Mouse (Mus musculus) neural tube, embryonic 14.5 days (tissue): ENCODE results near the gene Tcte2. TPM values are rescaled to one million over a fixed set of nuclear protein-coding genes. Genes with fewer than 3 reads are reported as not detected.

Source experiments
- ATAC-seq: fragments of 200-750 bp; cut with Nextera tagmentation; 2 replicates; pipeline ENCODE4 v1.8.0; 2017; ENCODE audit warnings: low read depth, mild to moderate bottlenecking, moderate TSS enrichment, moderate library complexity
- H3K27ac ChIP-seq: fragments of 300-500 bp; sonication (generic); 2 replicates; pipeline ENCODE4 v1.5.1; 2014; ENCODE audit warnings: low read depth, mild to moderate bottlenecking, control low read depth, low read length, moderate library complexity, mixed read lengths
- H3K27me3 ChIP-seq: fragments of 300-500 bp; sonication (generic); 2 replicates; pipeline ENCODE4 v1.6.1; 2014; ENCODE audit warnings: low read length; ENCODE audit not compliant: control insufficient read depth, insufficient read depth
- H3K36me3 ChIP-seq: fragments of 300-500 bp; sonication (generic); 2 replicates; pipeline ENCODE4 v1.6.1; 2014; ENCODE audit warnings: low read length, mixed read lengths; ENCODE audit not compliant: control insufficient read depth, insufficient read depth
- H3K4me1 ChIP-seq: fragments of 300-500 bp; sonication (generic); 2 replicates; pipeline ENCODE4 v1.6.1; 2014; ENCODE audit warnings: low read length; ENCODE audit not compliant: control insufficient read depth, insufficient read depth
- H3K4me2 ChIP-seq: fragments of 300-500 bp; sonication (generic); 2 replicates; pipeline ENCODE4 v1.6.1; 2014; ENCODE audit warnings: mild to moderate bottlenecking, low read depth, low read length, control low read depth
- H3K4me3 ChIP-seq: fragments of 300-500 bp; sonication (generic); 2 replicates; pipeline ENCODE4 v1.5.1; 2014; ENCODE audit warnings: low read depth, low read length, control low read depth, mixed read lengths
- H3K9ac ChIP-seq: fragments of 300-500 bp; sonication (generic); replicated peaks from 2 replicates; pipeline ENCODE4 v1.6.1; 2014; ENCODE audit warnings: low read depth, mild to moderate bottlenecking, control low read depth, low read length, mixed read lengths
- H3K9me3 ChIP-seq: fragments of 300-500 bp; sonication (generic); 2 replicates; pipeline ENCODE4 v1.6.1; 2016; ENCODE audit warnings: low read length; ENCODE audit not compliant: control insufficient read depth
- WGBS: fragments of 180-500 bp; shearing (Covaris S2); extraction: QIAGEN DNeasy Blood & Tissue Kit; methylation state at CpG from one replicate; pipeline ENCODE4 v1.1.7; 2014; 5-methylcytosine and 5-hydroxymethylcytosine counted together
- polyA plus RNA-seq: library from polyadenylated mRNA; unstranded; fragments of >200 nt; fragmentation: Nextera tagmentation; extraction: Ambion mirVana; gene quantifications from 2 replicates; pipeline ENCODE4 v1.2.1, GENCODE M21; 2014

Tcte2 gene
- polyA plus RNA-seq, 1 experiment from 2014 or later: 31.1 TPM

DNA sequence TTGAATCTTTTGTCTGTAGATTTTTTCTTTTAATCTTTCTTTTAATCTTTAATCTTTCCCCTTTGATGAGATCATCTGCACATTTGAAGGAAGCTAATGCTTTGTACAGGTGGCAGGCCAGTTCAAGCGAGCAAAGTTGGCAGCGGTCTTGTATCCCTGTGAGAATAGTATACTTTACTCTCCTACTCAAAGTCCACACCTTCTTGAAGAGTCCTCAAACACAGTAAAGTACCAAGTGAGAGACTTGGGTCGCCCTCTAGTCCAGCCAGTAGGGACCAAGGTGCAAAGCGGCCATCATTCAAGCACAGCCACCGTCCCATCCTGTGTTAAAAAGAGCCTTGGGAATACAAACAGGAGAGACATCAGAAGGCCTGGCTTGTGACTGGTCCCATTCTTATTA lies 26.6 kb downstream of the Tcte2 start:
- no peak for ATAC-seq
- WGBS: 88% methylated on average over 5 of the region's 5 CpGs
- H3K4me3 ChIP-seq: no peak overlapping the region
- H3K27ac ChIP-seq: no peak overlapping the region
- H3K4me1 ChIP-seq: no peaks in the 10 kb centered on the region
- no peak overlapping the region for H3K4me2 ChIP-seq
- no peaks in the 10 kb centered on the region for H3K9me3 ChIP-seq
- H3K9ac ChIP-seq: no peak overlapping the region
- no peaks in the 10 kb centered on the region for H3K27me3 ChIP-seq
- no peaks in the 10 kb centered on the region for H3K36me3 ChIP-seq

DNA sequence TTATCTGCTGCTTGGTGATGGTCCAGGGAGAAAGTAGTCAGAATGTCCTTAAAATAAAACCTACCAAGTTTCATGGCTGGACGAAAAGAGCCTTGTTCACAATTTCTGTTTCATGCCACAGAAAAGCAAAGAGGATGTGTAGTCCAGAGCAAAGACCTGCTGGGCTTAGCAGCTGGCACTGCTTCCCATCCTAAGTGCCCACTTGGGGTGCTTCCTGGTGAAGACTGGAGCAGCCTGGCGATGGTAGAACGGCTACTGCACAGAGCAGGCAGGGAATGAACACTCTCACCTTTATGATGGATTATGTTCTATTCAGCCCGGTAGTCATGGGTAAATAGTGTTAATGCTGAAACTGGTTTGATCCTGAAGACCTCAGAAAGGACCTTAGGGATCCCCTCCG lies 27.7 kb downstream of the Tcte2 start:
- Histone ChIP-seq H3K4me1 (no peaks in the 10 kb centered on the region), H3K4me3 (no peak overlapping the region), H3K27me3 (no peaks in the 10 kb centered on the region), H3K4me2 (no peak overlapping the region), H3K9me3 (no peaks in the 10 kb centered on the region), H3K36me3 (no peaks in the 10 kb centered on the region), H3K9ac (no peak overlapping the region), H3K27ac (no peak overlapping the region)
- WGBS: 88% methylated on average over 5 of the region's 5 CpGs
- ATAC-seq: no peak

DNA sequence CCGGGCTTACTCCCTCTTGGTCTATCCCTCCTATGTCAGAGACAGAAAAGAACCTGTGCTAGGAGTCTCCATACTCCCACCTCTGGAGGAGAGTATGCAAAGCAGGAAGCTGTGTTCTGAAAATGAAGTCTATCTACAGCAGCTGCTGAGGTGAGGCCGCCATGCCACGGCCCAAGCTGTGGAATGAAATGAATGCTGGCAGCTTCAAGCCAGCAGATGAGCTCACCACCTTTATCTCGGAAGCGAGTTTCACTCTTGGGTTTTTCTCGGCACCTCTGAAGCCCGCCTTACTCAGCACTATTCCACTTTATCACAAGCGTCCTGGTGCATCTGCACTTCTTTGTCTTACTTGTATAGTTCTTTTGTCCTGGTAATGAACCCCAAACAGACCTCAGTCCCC lies 28.9 kb downstream of the Tcte2 start:
- Histone ChIP-seq H3K4me1 (no peaks in the 10 kb centered on the region), H3K27me3 (no peaks in the 10 kb centered on the region), H3K9ac (no peak overlapping the region), H3K4me2 (no peak overlapping the region), H3K36me3 (no peaks in the 10 kb centered on the region), H3K9me3 (no peaks in the 10 kb centered on the region), H3K4me3 (no peak overlapping the region), H3K27ac (no peak overlapping the region)
- WGBS: 63% methylated on average over 8 of the region's 8 CpGs
- ATAC-seq: no peak

DNA sequence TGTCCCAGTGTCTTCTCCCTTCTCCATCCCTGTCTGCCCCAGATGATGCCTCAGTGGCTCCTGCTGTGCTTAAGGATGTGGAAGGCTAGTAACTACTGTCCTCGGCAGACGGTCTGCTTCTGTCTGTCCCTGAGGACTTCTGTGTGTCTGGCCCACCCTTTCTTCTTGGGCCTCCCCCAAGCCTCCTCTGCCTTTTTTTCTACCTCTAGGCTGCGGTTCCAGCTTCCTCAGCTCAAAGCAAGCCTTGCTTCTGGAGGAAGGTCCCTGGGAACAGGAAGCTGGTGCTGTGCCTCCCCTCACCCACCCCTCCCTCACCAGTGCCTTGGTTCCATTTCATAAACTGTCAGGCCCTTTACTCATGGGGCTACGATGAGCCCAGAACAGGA lies 29.9 kb downstream of the Tcte2 start:
- H3K4me1 ChIP-seq: no peaks in the 10 kb centered on the region
- no peak for ATAC-seq
- no peak overlapping the region for H3K9ac ChIP-seq
- H3K27me3 ChIP-seq: no peaks in the 10 kb centered on the region
- WGBS: 82% methylated on average over 4 of the region's 4 CpGs
- no peaks in the 10 kb centered on the region for H3K9me3 ChIP-seq
- H3K4me3 ChIP-seq: no peak overlapping the region
- no peak overlapping the region for H3K27ac ChIP-seq
- H3K4me2 ChIP-seq: no peak overlapping the region
- no peaks in the 10 kb centered on the region for H3K36me3 ChIP-seq

DNA sequence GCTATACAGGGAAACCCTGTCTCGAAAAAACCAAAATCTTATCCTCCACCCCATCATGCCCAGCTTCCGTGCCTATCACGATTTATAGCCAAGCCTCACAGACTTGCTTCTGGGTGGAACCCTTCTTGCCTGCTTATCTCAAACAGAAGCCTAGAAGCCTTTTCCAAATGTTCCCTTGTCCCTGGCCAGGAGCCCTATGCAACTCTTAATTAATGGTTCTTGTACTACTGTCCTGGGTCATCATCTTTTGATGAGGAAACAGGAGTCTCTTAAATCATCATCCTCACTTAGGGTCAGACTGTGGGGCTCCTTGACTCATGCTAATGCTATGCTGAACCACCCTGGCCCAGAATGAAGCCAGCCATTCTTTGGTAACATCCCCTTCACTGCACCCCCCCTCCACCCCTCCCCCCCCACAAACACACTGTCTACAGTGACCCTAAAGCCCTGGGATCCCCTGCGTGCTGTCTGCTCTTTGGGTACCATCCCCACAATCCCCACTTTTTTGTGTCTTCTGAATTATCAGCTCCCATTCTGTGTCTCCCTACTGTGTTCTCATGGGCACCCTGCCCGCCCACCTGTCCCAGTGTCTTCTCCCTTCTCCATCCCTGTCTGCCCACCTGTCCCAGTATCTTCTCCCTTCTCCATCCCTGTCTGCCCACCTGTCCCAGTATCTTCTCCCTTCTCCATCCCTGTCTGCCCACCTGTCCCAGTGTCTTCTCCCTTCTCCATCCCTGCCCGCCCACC lies 30.5 kb downstream of the Tcte2 start:
- H3K9me3 ChIP-seq: no peaks in the 10 kb centered on the region
- no peaks in the 10 kb centered on the region for H3K4me1 ChIP-seq
- no peak overlapping the region for H3K9ac ChIP-seq
- no peak overlapping the region for H3K4me2 ChIP-seq
- ATAC-seq: no peak
- H3K4me3 ChIP-seq: no peak overlapping the region
- H3K36me3 ChIP-seq: no peaks in the 10 kb centered on the region
- WGBS: 93% methylated on average over 6 of the region's 6 CpGs
- no peak overlapping the region for H3K27ac ChIP-seq
- no peaks in the 10 kb centered on the region for H3K27me3 ChIP-seq

DNA sequence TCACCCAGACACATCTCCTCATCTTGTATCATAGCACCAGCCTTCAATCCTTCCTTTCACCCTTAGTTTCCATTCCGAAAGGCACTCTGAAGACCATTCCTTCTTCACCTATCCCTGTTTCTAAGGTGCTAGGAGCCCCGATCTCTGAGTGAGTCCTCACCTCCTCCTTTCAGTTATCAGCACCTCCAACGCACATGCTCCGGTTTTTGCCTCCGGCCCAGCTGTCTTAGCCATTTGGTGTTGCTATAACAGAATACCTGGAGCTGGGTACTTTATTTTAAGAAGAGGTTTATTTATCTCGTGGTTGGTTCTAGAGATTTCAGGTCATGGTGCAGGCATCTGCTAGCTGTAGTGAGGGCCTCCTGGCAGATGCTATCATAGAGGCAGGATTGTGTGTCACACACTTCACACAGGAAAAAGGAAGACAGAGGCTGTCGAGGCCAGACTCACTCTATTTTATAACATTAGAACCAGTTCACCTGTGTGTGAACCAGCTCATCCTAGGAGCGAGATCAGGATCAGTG lies 34.7 kb downstream of the Tcte2 start:
- no peaks in the 10 kb centered on the region for H3K36me3 ChIP-seq
- no peak overlapping the region for H3K4me2 ChIP-seq
- no peaks in the 10 kb centered on the region for H3K9me3 ChIP-seq
- no peaks in the 10 kb centered on the region for H3K27me3 ChIP-seq
- WGBS: 96% methylated on average over 8 of the region's 8 CpGs
- H3K4me1 ChIP-seq: no peaks in the 10 kb centered on the region; the same call in 1 of the 2 replicates
- H3K4me3 ChIP-seq: no peak overlapping the region
- no peak overlapping the region for H3K27ac ChIP-seq
- ATAC-seq: no peak
- H3K9ac ChIP-seq: no peak overlapping the region

DNA sequence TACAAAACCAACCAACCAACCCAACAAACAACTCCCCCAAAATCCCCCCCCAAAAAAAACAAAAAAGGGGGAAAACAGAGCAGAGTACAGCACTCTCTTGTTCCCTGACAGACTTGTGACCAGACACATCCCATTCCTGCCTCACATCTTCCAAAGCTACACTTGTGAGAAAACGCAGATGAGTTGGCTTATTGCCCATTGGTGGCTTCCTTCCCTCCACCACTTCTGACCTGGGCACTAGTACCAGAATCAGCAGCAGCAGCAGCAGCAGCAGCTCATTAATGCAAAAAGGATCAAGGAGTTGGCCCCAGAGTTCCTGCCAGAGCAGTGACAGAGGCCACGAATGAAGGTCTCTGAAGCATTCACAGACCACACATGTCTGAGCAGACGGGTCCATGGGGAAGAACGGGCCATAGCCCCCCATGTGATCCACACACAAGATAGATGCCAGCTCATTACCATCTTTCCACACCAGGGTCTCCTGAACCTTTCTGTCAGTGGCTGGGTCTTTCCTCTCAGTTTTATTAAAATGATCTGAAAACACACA lies 36.5 kb downstream of the Tcte2 start:
- H3K36me3 ChIP-seq: no peaks in the 10 kb centered on the region
- 56% methylated on average over 4 of the region's 4 CpGs for WGBS
- no peak overlapping the region for H3K27ac ChIP-seq
- no peak overlapping the region for H3K9ac ChIP-seq
- H3K4me1 ChIP-seq: no peaks in the 10 kb centered on the region; the same call in 1 of the 2 replicates
- no peaks in the 10 kb centered on the region for H3K27me3 ChIP-seq
- ATAC-seq: no peak
- no peak overlapping the region for H3K4me3 ChIP-seq
- H3K4me2 ChIP-seq: no peak overlapping the region
- no peaks in the 10 kb centered on the region for H3K9me3 ChIP-seq

DNA sequence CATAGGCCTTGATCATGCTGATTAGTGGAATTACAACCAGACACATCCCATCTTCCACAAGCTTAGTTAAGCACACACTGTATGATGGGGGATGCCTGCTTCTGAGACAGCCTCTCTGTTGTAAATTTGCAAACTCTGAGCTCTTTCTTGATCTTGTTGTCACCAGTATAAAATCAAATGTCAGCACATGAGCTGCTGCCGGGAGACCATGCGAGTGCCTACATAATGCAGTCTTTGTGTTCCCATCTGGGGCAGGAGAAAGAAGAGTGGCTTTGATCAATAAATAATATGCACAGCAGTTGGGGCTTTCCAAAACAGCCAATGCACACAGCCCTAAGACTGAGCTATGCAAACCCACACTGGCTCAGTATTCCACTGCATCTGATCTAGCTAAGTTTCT lies 39.2 kb downstream of the Tcte2 start:
- Histone ChIP-seq H3K36me3 (no peaks in the 10 kb centered on the region), H3K27me3 (no peaks in the 10 kb centered on the region), H3K9ac (no peak overlapping the region), H3K9me3 (no peaks in the 10 kb centered on the region), H3K4me2 (no peak overlapping the region), H3K27ac (no peak overlapping the region), H3K4me1 (no peaks in the 10 kb centered on the region; the same call in 1 of the 2 replicates), H3K4me3 (no peak overlapping the region)
- 5% methylated on average over 2 of the region's 2 CpGs for whole genome bisulfite sequencing
- ATAC-seq: peak; percentile 35; the same call in 1 of the 2 replicates

DNA sequence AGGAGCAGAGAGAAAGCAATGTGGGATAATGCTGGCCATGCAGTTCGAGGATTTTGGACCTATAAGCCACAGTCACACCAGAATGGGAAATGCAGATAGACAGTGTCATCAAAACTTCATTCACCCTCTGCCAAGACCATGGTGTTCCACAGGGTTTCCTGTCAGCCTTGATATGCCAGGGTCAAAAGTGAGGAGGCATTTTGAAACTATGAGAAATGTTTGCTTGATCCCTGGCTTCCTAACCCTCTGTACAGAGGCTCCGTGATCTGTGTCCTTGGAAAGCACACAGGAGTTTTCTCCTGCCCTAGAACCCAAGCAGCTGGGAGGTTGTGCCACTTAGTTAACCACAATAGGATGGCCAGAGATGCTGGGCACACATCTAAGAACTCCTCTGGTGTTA lies 40.3 kb downstream of the Tcte2 start:
- ATAC-seq: no peak
- no peak overlapping the region for H3K4me2 ChIP-seq
- H3K9me3 ChIP-seq: no peaks in the 10 kb centered on the region
- 93% methylated on average over 2 of the region's 2 CpGs for WGBS
- H3K9ac ChIP-seq: no peak overlapping the region
- H3K4me3 ChIP-seq: no peak overlapping the region
- no peaks in the 10 kb centered on the region; the same call in 1 of the 2 replicates for H3K4me1 ChIP-seq
- no peak overlapping the region for H3K27ac ChIP-seq
- H3K36me3 ChIP-seq: no peaks in the 10 kb centered on the region
- no peaks in the 10 kb centered on the region for H3K27me3 ChIP-seq
